ENCODE assay signal across 19 mouse cellular contexts in the genomic region with DNA sequence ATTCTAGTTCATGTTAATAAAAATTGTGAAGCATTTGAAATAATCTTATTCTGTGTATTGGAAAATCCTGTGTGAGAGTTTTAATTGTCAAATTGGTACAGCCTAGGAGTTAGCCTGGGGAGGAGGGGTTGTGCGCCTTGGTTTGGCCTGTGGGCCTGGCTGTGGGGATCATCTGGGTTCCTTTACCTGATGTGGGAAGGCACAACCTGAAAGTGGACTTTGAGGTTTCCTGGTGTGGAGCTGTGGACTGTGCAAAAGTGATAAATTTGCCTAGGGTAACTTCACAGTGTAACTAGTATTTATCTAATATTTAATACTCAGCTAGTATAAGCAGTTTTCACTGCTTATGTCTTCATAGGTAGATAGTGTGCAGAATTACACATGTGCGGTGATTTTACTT.
"Had no signal": no experiment of that assay in that cellular context is flagged by ENCODE, and none has a peak within 500 bp of the region (broad histone marks: within the 10 kb centered on the region; RNA-seq: fewer than 3 reads in every experiment).

No protein-coding gene starts in this region.

- H3K9me3 ChIP-seq: stomach, embryonic 15.5 days had no signal

- H3K4me3 ChIP-seq: midbrain, embryonic 10.5 days; midbrain, embryonic 13.5 days; stomach, embryonic 15.5 days had no signal

- H3K36me3 ChIP-seq: midbrain, embryonic 13.5 days; stomach, embryonic 15.5 days had no signal

- H3K27ac ChIP-seq: hindbrain, postnatal 0 days; liver, embryonic 14.5 days; midbrain, embryonic 10.5 days; midbrain, embryonic 13.5 days had no signal

- H3K27me3 ChIP-seq: midbrain, embryonic 13.5 days; stomach, embryonic 15.5 days had no signal

- H3K4me2 ChIP-seq: lung, embryonic 14.5 days; midbrain, embryonic 13.5 days had no signal

- DNase-seq: kidney, adult 18-20 months; kidney, adult 9 months; kidney, postnatal 14 days; kidney, postnatal 4 days; layer of hippocampus, adult 9-11 months; lung, postnatal 10 days; right cerebral cortex, adult 18-20 months; right cerebral cortex, postnatal 14 days; right cerebral cortex, postnatal 4 days; spleen, adult 18-20 months; thymus, adult 18-20 months; thymus, postnatal 36 days had no signal

- ATAC-seq: hindbrain, postnatal 0 days; midbrain, embryonic 13.5 days; midbrain, embryonic 16.5 days had no signal

- H3K9ac ChIP-seq: liver, embryonic 14.5 days; lung, embryonic 14.5 days; midbrain, embryonic 13.5 days; stomach, embryonic 15.5 days had no signal
